Mouse (Mus musculus) MEL (cell line): ENCODE measurements at regions not wholly inside any gene's neighbourhood (a gene's known extent, or its start where the extent isn't known, plus 50 kb on each side); places are given as distances from the start of the nearest gene placed in this dataset.

ENCODE experiments used
- DNase-seq: peaks from one replicate; pipeline ENCODE4 v3.0.0; 2011; ENCODE audit warnings: low read depth, low spot score
- H3K27ac ChIP-seq: 2 replicates; pipeline ENCODE4 v1.5.1; 2012; ENCODE audit warnings: low read depth, mild to moderate bottlenecking, control low read depth, low read length, moderate library complexity; ENCODE audit not compliant: control insufficient read depth
- H3K27me3 ChIP-seq, 2 experiments: fragments of 150-350 bp in 1 of 2; sonication (generic) in 1 of 2; 2 replicates each; pipeline ENCODE4 v1.6.1; 2012; ENCODE audit warnings: low read length in 2 of 2, mild to moderate bottlenecking in 2 of 2, improper control_type of control experiment in 1 of 2, moderate library complexity in 1 of 2; ENCODE audit not compliant: insufficient read depth in 2 of 2, control insufficient read depth in 1 of 2
- H3K36me3 ChIP-seq, 2 experiments: 2 replicates each; pipeline ENCODE4 v1.6.1; 2012 to 2014; ENCODE audit warnings: low read length in 2 of 2, improper control_type of control experiment in 1 of 2, inconsistent platforms in 1 of 2, mild to moderate bottlenecking in 1 of 2; ENCODE audit not compliant: insufficient read depth in 2 of 2, control insufficient read depth in 1 of 2
- H3K4me1 ChIP-seq, 2 experiments: fragments of 150-350 bp in 1 of 2; sonication (generic) in 1 of 2; 2 replicates each; pipeline ENCODE4 v1.6.1; 2012; ENCODE audit warnings: low read length in 2 of 2, improper control_type of control experiment in 1 of 2, mild to moderate bottlenecking in 1 of 2; ENCODE audit not compliant: insufficient read depth in 2 of 2, control insufficient read depth in 1 of 2
- H3K4me3 ChIP-seq, 2 experiments: fragments of 150-350 bp in 1 of 2; sonication (generic) in 1 of 2; 2 replicates each; pipeline ENCODE4 v1.5.1; 2012; ENCODE audit warnings: low read depth in 2 of 2, low read length in 2 of 2, mild to moderate bottlenecking in 2 of 2, moderate library complexity in 2 of 2, control low read depth in 1 of 2, improper control_type of control experiment in 1 of 2; ENCODE audit not compliant: control insufficient read depth in 1 of 2, insufficient read depth in 1 of 2
- H3K79me2 ChIP-seq: 2 replicates; pipeline ENCODE4 v1.6.1; 2012; ENCODE audit warnings: mild to moderate bottlenecking, low read length, moderate library complexity; ENCODE audit not compliant: control insufficient read depth, poor library complexity, insufficient read depth
- H3K9ac ChIP-seq: 2 replicates; pipeline ENCODE4 v1.6.1; 2012; ENCODE audit warnings: low read depth, mild to moderate bottlenecking, control low read depth, low read length, moderate library complexity; ENCODE audit not compliant: control insufficient read depth, poor library complexity, severe bottlenecking
- H3K9me3 ChIP-seq: fragments of 150-350 bp; sonication (generic); replicated peaks from 2 replicates; pipeline ENCODE4 v1.6.1; 2012; ENCODE audit warnings: mild to moderate bottlenecking, low read length, improper control_type of control experiment, moderate library complexity; ENCODE audit not compliant: insufficient read depth
- CHD1 ChIP-seq: IDR thresholded peaks from 2 replicates; pipeline ENCODE4 v1.6.1; 2012; ENCODE audit warnings: low read depth, mild to moderate bottlenecking, inconsistent platforms, low read length, improper control_type of control experiment
- CHD2 ChIP-seq: IDR thresholded peaks from 2 replicates; pipeline ENCODE4 v1.6.1; 2011; ENCODE audit warnings: low read length, improper control_type of control experiment
- CTCF ChIP-seq, 3 experiments: IDR thresholded peaks in 2 of 3; conservative IDR thresholded peaks in 1 of 3; 2 replicates each; pipeline ENCODE4 v1.5.1; 2011 to 2012; ENCODE audit warnings: low read length in 3 of 3, low read depth in 2 of 3, mild to moderate bottlenecking in 2 of 3, improper control_type of control experiment in 1 of 3, inconsistent platforms in 1 of 3, mixed read lengths in 1 of 3, moderate library complexity in 1 of 3; ENCODE audit not compliant: control insufficient read depth in 1 of 3, insufficient read depth in 1 of 3, poor library complexity in 1 of 3, severe bottlenecking in 1 of 3
- ELF1 ChIP-seq: IDR thresholded peaks from 2 replicates; pipeline ENCODE4 v1.6.1; 2014; ENCODE audit warnings: low read depth, mild to moderate bottlenecking, inconsistent platforms, low read length, improper control_type of control experiment, moderate library complexity
- EP300 ChIP-seq, 2 experiments: IDR thresholded peaks; 2 replicates each; pipeline ENCODE4 v1.6.1; 2011; ENCODE audit warnings: improper control_type of control experiment in 2 of 2, low read length in 2 of 2, low read depth in 1 of 2, mild to moderate bottlenecking in 1 of 2
- ETS1 ChIP-seq: IDR thresholded peaks from 2 replicates; pipeline ENCODE4 v1.6.1; 2012; ENCODE audit warnings: low read depth, mild to moderate bottlenecking, inconsistent platforms, low read length, improper control_type of control experiment, moderate library complexity
- GABPA ChIP-seq: IDR thresholded peaks from 2 replicates; pipeline ENCODE4 v1.6.1; 2012; ENCODE audit warnings: low read depth, mild to moderate bottlenecking, inconsistent platforms, low read length, improper control_type of control experiment, moderate library complexity
- JUND ChIP-seq: IDR thresholded peaks from 2 replicates; pipeline ENCODE4 v1.6.1; 2011; ENCODE audit warnings: low read depth, mild to moderate bottlenecking, improper control_type of control experiment, low read length
- MAX ChIP-seq: IDR thresholded peaks from 2 replicates; pipeline ENCODE4 v1.6.1; 2011; ENCODE audit warnings: low read length, improper control_type of control experiment
- MEF2A ChIP-seq: IDR thresholded peaks from 2 replicates; pipeline ENCODE4 v1.6.1; 2014; ENCODE audit warnings: low read depth, mild to moderate bottlenecking, inconsistent platforms, low read length, improper control_type of control experiment; ENCODE audit not compliant: poor library complexity, insufficient replicate concordance, severe bottlenecking; ENCODE audit errors: extremely low read depth
- MXI1 ChIP-seq: IDR thresholded peaks from 2 replicates; pipeline ENCODE4 v1.6.1; 2011; ENCODE audit warnings: mild to moderate bottlenecking, low read depth, low read length, improper control_type of control experiment
- MYB ChIP-seq: IDR thresholded peaks from 2 replicates; pipeline ENCODE4 v1.6.1; 2011; ENCODE audit warnings: mild to moderate bottlenecking, low read depth, low read length, improper control_type of control experiment
- MYC ChIP-seq: IDR thresholded peaks from 2 replicates; pipeline ENCODE4 v1.6.1; 2011; ENCODE audit warnings: low read depth, mild to moderate bottlenecking, low read length, improper control_type of control experiment, moderate library complexity
- RAD21 ChIP-seq: IDR thresholded peaks from 2 replicates; pipeline ENCODE4 v1.6.1; 2011; ENCODE audit warnings: mild to moderate bottlenecking, low read depth, low read length, improper control_type of control experiment
- RCOR1 ChIP-seq: IDR thresholded peaks from 2 replicates; pipeline ENCODE4 v1.6.1; 2012; ENCODE audit warnings: low read depth, mild to moderate bottlenecking, inconsistent platforms, low read length, improper control_type of control experiment
- TAL1 ChIP-seq: IDR thresholded peaks from 2 replicates; pipeline ENCODE4 v1.6.1; 2012; ENCODE audit warnings: mild to moderate bottlenecking, inconsistent platforms, low read length, moderate library complexity, mixed read lengths
- USF1 ChIP-seq: IDR thresholded peaks from 2 replicates; pipeline ENCODE4 v1.6.1; 2014; ENCODE audit warnings: low read depth, mild to moderate bottlenecking, inconsistent platforms, low read length, improper control_type of control experiment, moderate library complexity
- USF2 ChIP-seq, 2 experiments: IDR thresholded peaks; 2 replicates each; pipeline ENCODE4 v1.6.1; 2011 to 2012; ENCODE audit warnings: improper control_type of control experiment in 2 of 2, low read length in 2 of 2, borderline replicate concordance in 1 of 2, inconsistent platforms in 1 of 2, low read depth in 1 of 2, mild to moderate bottlenecking in 1 of 2; ENCODE audit not compliant: insufficient read depth in 1 of 2
- ZNF384 ChIP-seq: IDR thresholded peaks from 2 replicates; pipeline ENCODE4 v1.6.1; 2012; ENCODE audit warnings: low read depth, mild to moderate bottlenecking, inconsistent platforms, low read length, improper control_type of control experiment

DNA sequence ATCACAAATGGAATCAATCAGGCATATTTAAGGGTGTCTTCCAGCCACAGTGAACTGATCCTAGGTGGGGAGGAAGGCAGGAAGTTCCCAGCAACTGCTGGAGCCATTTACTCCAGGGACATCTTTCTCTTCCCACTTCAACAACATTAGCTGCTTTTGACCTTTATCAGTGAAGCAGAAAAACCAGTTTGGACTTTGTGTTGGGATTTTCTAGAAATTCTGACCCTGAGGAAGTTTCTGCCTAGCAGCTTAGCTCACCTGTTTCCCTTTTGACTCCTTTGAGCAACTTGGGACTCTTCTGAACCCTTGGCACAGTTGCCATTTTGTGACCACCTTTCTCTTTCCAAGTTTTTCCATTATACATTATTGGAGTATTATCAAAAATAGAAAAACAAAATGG is 1403.9 kb upstream of the Lrrc6 start:
- Histone ChIP-seq H3K9ac (no peak overlapping the region), H3K27me3 (no peaks in the 10 kb centered on the region), H3K9me3 (no peaks in the 10 kb centered on the region), H3K4me3 (no peak overlapping the region), H3K27ac (no peak overlapping the region), H3K36me3 (no peaks in the 10 kb centered on the region), H3K79me2 (no peaks in the 10 kb centered on the region), H3K4me1 (no peaks in the 10 kb centered on the region)
- DNase-seq, result no peak
- TF ChIP-seq EP300 (IDR thresholded peaks at IDR 0.05; ENCODE audit: low read depth in 1 of 2, low read length in 2 of 2), result no peak
- TF ChIP-seq CHD2, result no peak
- TF ChIP-seq ELF1, result no peak
- no peak for TF ChIP-seq MXI1
- no peak for TF ChIP-seq MYC
- TF ChIP-seq ZNF384, result no peak
- TF ChIP-seq RCOR1, result no peak
- no peak for TF ChIP-seq CTCF (IDR thresholded peaks at IDR 0.05 in 2 of 3, conservative IDR thresholded peaks at IDR 0.05 in 1 of 3; ENCODE audit: control insufficient read depth in 1 of 3, insufficient read depth in 1 of 3, low read depth in 2 of 3, low read length in 3 of 3, poor library complexity in 1 of 3, severe bottlenecking in 1 of 3)
- TF ChIP-seq RAD21, result no peak
- TF ChIP-seq JUND, result no peak
- no peak for TF ChIP-seq MAX
- TF ChIP-seq MEF2A, result no peak
- TF ChIP-seq USF2 (IDR thresholded peaks at IDR 0.05; ENCODE audit: borderline replicate concordance in 1 of 2, insufficient read depth in 1 of 2, low read depth in 1 of 2, low read length in 2 of 2), result no peak

DNA sequence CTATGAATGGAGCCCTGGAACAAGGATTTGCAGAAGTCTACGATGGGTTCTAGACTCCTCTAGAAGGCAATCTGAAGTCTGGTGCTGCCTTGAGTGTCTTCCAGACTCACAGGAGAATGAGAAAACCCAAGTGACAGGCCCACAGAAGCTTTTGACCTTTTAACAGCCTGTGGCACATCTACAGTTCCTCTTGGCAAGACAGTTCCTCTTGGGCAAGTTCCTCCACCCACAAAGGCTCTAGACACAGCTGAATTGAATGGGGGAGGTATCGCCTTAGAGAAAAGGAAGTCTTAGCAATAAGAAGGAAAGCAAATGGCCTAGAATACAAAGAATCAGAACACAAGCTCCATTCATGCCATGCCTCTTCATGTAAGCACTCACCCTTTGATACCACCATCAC is 1402.3 kb upstream of the Lrrc6 start:
- no peak overlapping the region for H3K4me3 ChIP-seq
- H3K4me1 ChIP-seq, result no peaks in the 10 kb centered on the region
- H3K36me3 ChIP-seq, result no peaks in the 10 kb centered on the region
- no peak overlapping the region for H3K27ac ChIP-seq
- no peaks in the 10 kb centered on the region for H3K79me2 ChIP-seq
- no peak for DNase-seq
- TF ChIP-seq MXI1, result no peak
- TF ChIP-seq USF2 (IDR thresholded peaks at IDR 0.05; ENCODE audit: borderline replicate concordance in 1 of 2, insufficient read depth in 1 of 2, low read depth in 1 of 2, low read length in 2 of 2), result no peak
- TF ChIP-seq CHD1, result no peak
- TF ChIP-seq MYB, result no peak
- TF ChIP-seq MEF2A, result no peak
- no peak for TF ChIP-seq USF1
- TF ChIP-seq CTCF (IDR thresholded peaks at IDR 0.05 in 2 of 3, conservative IDR thresholded peaks at IDR 0.05 in 1 of 3; ENCODE audit: control insufficient read depth in 1 of 3, insufficient read depth in 1 of 3, low read depth in 2 of 3, low read length in 3 of 3, poor library complexity in 1 of 3, severe bottlenecking in 1 of 3), result no peak
- no peak for TF ChIP-seq ZNF384
- no peak for TF ChIP-seq TAL1
- TF ChIP-seq CHD2, result no peak
- TF ChIP-seq GABPA, result no peak
- no peak for TF ChIP-seq ETS1
- TF ChIP-seq JUND, result no peak
- no peaks in the 10 kb centered on the region; the same call in 1 of the 2 replicates for H3K9me3 ChIP-seq
- H3K9ac ChIP-seq, result no peak overlapping the region
- no peaks in the 10 kb centered on the region for H3K27me3 ChIP-seq
